Mouse (Mus musculus) ES-E14 (cell line): Measurements from ENCODE around the gene Fut1. TPM values are rescaled to one million over a fixed set of nuclear protein-coding genes. Genes with fewer than 3 reads are reported as not detected.

ENCODE experiments used
- DNase-seq: peaks from one replicate; pipeline ENCODE4 v3.0.0-alpha.2; 2013; ENCODE audit warnings: low read depth, low spot score
- H3K27ac ChIP-seq: 2 replicates; pipeline ENCODE4 v1.5.1; 2012; ENCODE audit warnings: low read depth, mild to moderate bottlenecking, low read length, moderate library complexity, mixed read lengths; ENCODE audit not compliant: poor library complexity, insufficient read depth, severe bottlenecking
- H3K36me3 ChIP-seq: 2 replicates; pipeline ENCODE4 v1.6.1; 2012; ENCODE audit warnings: mild to moderate bottlenecking, low read length, moderate library complexity, mixed read lengths; ENCODE audit not compliant: control insufficient read depth, poor library complexity, insufficient read depth, severe bottlenecking
- H3K4me1 ChIP-seq, 2 experiments: fragments of 150-350 bp in 1 of 2; sonication (generic) in 1 of 2; 2 replicates each; pipeline ENCODE4 v1.6.1; 2012; ENCODE audit warnings: low read length in 2 of 2, mild to moderate bottlenecking in 1 of 2, mixed read lengths in 1 of 2; ENCODE audit not compliant: control insufficient read depth in 2 of 2, insufficient read depth in 2 of 2, poor library complexity in 1 of 2
- H3K4me3 ChIP-seq, 2 experiments: fragments of 150-350 bp in 1 of 2; sonication (generic) in 1 of 2; 2 replicates each; pipeline ENCODE4 v1.5.1; 2012; ENCODE audit warnings: low read length in 2 of 2, low read depth in 1 of 2, mild to moderate bottlenecking in 1 of 2, mixed read lengths in 1 of 2; ENCODE audit not compliant: insufficient read depth in 1 of 2, poor library complexity in 1 of 2, severe bottlenecking in 1 of 2
- H3K9ac ChIP-seq: 2 replicates; pipeline ENCODE4 v1.6.1; 2012; ENCODE audit warnings: low read depth, mild to moderate bottlenecking, low read length, mixed read lengths; ENCODE audit not compliant: poor library complexity, insufficient read depth, severe bottlenecking
- H3K9me3 ChIP-seq: fragments of 150-350 bp; sonication (generic); 2 replicates; pipeline ENCODE4 v1.6.1; 2012; ENCODE audit warnings: low read depth, mild to moderate bottlenecking, low read length; ENCODE audit not compliant: control insufficient read depth, insufficient read depth
- CHD2 ChIP-seq: IDR thresholded peaks from 2 replicates; pipeline ENCODE4 v1.6.1; 2014; ENCODE audit warnings: mild to moderate bottlenecking, low read depth, low read length, inconsistent platforms
- HCFC1 ChIP-seq: IDR thresholded peaks from 2 replicates; pipeline ENCODE4 v1.6.1; 2012; ENCODE audit warnings: low read length, inconsistent platforms, borderline replicate concordance; ENCODE audit not compliant: insufficient read depth
- MAFK ChIP-seq: IDR thresholded peaks from 2 replicates; pipeline ENCODE4 v1.6.1; 2014; ENCODE audit warnings: mild to moderate bottlenecking, low read depth, low read length, inconsistent platforms; ENCODE audit not compliant: insufficient read depth
- ZC3H11A ChIP-seq: IDR thresholded peaks from 2 replicates; pipeline ENCODE4 v1.6.1; 2012; ENCODE audit warnings: low read depth, mild to moderate bottlenecking, inconsistent platforms, low read length, borderline replicate concordance
- ZNF384 ChIP-seq: IDR thresholded peaks from 2 replicates; pipeline ENCODE4 v1.6.1; 2012; ENCODE audit warnings: low read depth, low read length, inconsistent platforms
- in situ Hi-C, 2 experiments: fragments of 600-800 bp; cut with MboI; formaldehyde crosslinking; loops; one replicate each; pipeline ENCODE4 v1.15.1; 2025; ENCODE audit warnings: low sequenced_read_pairs in 2 of 2, inconsistent platforms in 1 of 2; ENCODE audit not compliant: unreplicated experiment in 2 of 2
- total RNA-seq: library from RNA; depleted of rRNA; stranded (reverse); fragments of 300-350 nt; gene quantifications from 2 replicates; pipeline ENCODE4 v1.2.3, GENCODE M21; 2012

Fut1 gene
- total RNA-seq, 1 experiment, result 0.49 TPM

GRCm38 (mm10) chr7:45643441-45644178 is 26.5 kb downstream of the Fut1 start:
- no peaks in the 10 kb centered on the region for H3K9me3 ChIP-seq
- H3K4me1 ChIP-seq, result peaks cover 0 to 13% of the 10 kb centered on the region in 2 experiments; a peak in 1 of 4 replicates
- H3K4me3 ChIP-seq, result peak overlapping the region; percentile 25 to 77
- H3K9ac ChIP-seq, result peak overlapping the region; percentile 29
- TF ChIP-seq CHD2 (peak; percentile 39; the same call in 1 of the 2 replicates), MAFK (no peak), HCFC1 (no peak), ZC3H11A (no peak), ZNF384 (no peak)
- no peak overlapping the region for H3K27ac ChIP-seq
- in situ Hi-C loops, result no loop called here
- peak; percentile 97 for DNase-seq
- H3K36me3 ChIP-seq, result no peaks in the 10 kb centered on the region

GRCm38 (mm10) chr7:45644183-45644582 is 27.1 kb downstream of the Fut1 start:
- H3K9ac ChIP-seq, result no peak overlapping the region
- no peak for TF ChIP-seq ZC3H11A
- no peak for TF ChIP-seq HCFC1
- TF ChIP-seq CHD2, result no peak
- TF ChIP-seq MAFK, result no peak
- TF ChIP-seq ZNF384, result no peak
- no peaks in the 10 kb centered on the region for H3K36me3 ChIP-seq
- H3K27ac ChIP-seq, result no peak overlapping the region
- DNase-seq, result no peak
- H3K4me3 ChIP-seq, result peak overlapping the region; percentile 25 to 77
- H3K4me1 ChIP-seq, result peaks cover 0 to 11% of the 10 kb centered on the region in 2 experiments; a peak in 1 of 4 replicates
- H3K9me3 ChIP-seq, result no peaks in the 10 kb centered on the region
- in situ Hi-C loops, result no loop called here

DNA sequence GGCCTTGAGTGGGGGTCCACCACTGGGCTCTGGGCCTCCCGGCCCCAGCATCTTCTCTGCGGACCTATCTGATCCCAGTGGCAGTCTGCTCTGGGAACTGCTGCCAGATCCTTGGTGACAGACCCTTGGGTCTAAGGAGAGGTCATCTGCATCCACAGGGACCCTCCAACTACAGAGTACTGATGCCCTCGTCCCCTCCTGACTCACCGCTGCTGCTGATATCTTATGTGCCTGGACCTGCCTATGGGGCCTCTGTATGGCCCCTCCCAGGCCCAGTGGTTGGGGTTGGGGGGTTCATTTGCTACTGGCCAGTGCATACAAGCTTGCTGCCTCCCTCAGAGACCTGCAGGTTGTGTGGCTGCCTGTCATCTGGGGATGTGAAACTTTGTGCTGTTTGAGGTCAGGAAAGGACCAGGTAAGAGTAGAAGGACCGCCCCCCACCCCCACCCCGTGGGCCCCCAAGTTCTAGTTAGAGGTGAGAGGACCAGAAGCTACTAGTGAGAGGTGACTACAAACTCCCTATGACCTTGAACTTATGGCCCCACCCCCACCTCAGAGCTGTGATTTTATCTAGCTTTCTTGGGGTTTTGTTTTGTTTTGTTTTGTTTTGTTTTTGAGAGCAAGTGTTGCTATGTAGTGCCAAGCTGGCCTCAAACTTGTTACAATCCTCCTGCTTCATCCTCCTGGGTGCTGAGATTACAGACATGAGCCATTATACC is 27.9 kb downstream of the Fut1 start:
- Histone ChIP-seq H3K9me3 (no peaks in the 10 kb centered on the region), H3K4me1 (peaks cover 0 to 7% of the 10 kb centered on the region in 2 experiments; a peak in 1 of 4 replicates), H3K9ac (no peak overlapping the region), H3K36me3 (no peaks in the 10 kb centered on the region), H3K4me3 (peak overlapping the region in 1 of 2 experiments; percentile 77; a peak in 1 of 4 replicates), H3K27ac (no peak overlapping the region)
- in situ Hi-C loops, result no loop called here
- TF ChIP-seq CHD2 (no peak), ZNF384 (no peak), ZC3H11A (no peak), HCFC1 (no peak), MAFK (no peak)
- DNase-seq, result no peak

DNA sequence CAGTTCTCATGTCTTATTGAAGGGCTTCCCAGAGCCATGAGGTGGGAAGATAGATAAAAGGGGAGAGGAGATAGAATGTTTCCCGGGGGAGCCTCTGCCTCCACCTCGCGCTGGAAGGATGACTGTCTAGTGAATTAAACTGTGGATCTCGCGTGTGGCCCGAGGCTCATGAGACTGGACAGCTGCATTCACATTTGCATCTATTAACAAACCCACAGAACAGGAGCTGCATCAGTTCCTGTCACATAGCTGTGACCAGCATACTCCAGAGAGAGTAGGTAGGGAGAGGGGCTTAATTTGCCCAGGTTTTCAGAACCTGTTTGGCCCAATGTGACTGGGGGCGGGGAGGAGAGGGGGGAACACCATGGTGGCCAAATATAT is 28.5 kb downstream of the Fut1 start:
- Histone ChIP-seq H3K9me3 (no peaks in the 10 kb centered on the region), H3K4me1 (peaks cover 0 to 7% of the 10 kb centered on the region in 2 experiments; a peak in 1 of 4 replicates), H3K36me3 (no peaks in the 10 kb centered on the region), H3K27ac (no peak overlapping the region), H3K9ac (no peak overlapping the region), H3K4me3 (no peak overlapping the region)
- TF ChIP-seq MAFK (no peak), ZNF384 (no peak), CHD2 (no peak), ZC3H11A (no peak), HCFC1 (no peak)
- in situ Hi-C loops, result no loop called here
- DNase-seq, result no peak
